Mouse (Mus musculus) gastrocnemius, adult 2 months (tissue): ENCODE results near the gene Rrp9. TPM values are rescaled to one million over a fixed set of nuclear protein-coding genes. Genes with fewer than 3 reads are reported as not detected.

Source experiments
- DNase-seq: peaks from one replicate; pipeline ENCODE4 v3.0.0; 2022
- H3K27ac ChIP-seq: fragments of 200-600 bp; 2 replicates; pipeline ENCODE4 v1.8.1; 2022; ENCODE audit warnings: mild to moderate bottlenecking
- H3K4me3 ChIP-seq: fragments of 200-600 bp; 2 replicates; pipeline ENCODE4 v1.8.1; 2022; ENCODE audit warnings: mild to moderate bottlenecking, moderate library complexity
- CTCF ChIP-seq: fragments of 200-600 bp; IDR thresholded peaks from 2 replicates; pipeline ENCODE4 v1.8.1; 2022; ENCODE audit warnings: antibody characterized with exemption, mild to moderate bottlenecking, moderate library complexity
- intact Hi-C: fragments of 180-260 bp; cut with DNase I; formaldehyde crosslinking; loops from one replicate; pipeline ENCODE4 v1.15.1; 2025
- long read RNA-seq, 2 experiments: library from polyadenylated mRNA; stranded (forward); transcript quantifications; one replicate each; pipeline ENCODE4 v2.0.0; 2021
- total RNA-seq, 2 experiments: library from RNA; stranded (reverse); gene quantifications; 2 replicates each; pipeline ENCODE4 v1.2.3; 2021

Rrp9 gene
- total RNA-seq = 10 to 100 TPM; 23.9 to 24.7 TPM
- long read RNA-seq, experiment 1, transcript Rrp9-201 (15 exons, 1,586 nt) = major isoform, 30 of 36 reads
- long read RNA-seq, experiment 1, partial matches to known transcripts = 1 of 36 reads
- long read RNA-seq, experiment 1, other reads (novel, unspliced or antisense) = 5 of 36 reads
- long read RNA-seq, experiment 2, transcript Rrp9-201 (15 exons, 1,586 nt) = major isoform, 30 of 36 reads
- long read RNA-seq, experiment 2, partial matches to known transcripts = 2 of 36 reads
- long read RNA-seq, experiment 2, other reads (novel, unspliced or antisense) = 4 of 36 reads

DNA sequence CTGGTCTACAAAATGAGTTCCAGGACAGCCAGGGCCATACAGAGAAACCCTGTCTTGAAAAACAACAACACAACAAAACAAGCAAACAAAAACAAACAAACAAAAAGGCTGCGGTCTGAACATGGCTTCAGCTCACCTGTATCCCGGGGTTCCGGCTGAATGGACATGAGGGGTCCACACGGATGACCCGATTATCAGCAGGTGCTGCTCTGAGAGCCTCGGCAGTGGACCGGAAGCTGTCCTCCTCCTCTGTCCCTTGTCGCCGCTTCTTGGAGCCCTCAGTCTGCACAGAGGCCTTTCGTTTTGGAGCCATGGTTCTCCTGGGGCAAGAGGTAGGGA lies at the start of gene Rrp9:
Gene Rrp9 (plus strand): TSS at position 301 of the 339 bp plus-strand sequence.
- intact Hi-C loops = loop anchor here (1.0 to 5.0 kb wide), 6 partner anchors 27 to 195 kb away; partner anchors contain the start of genes Dusp7, Poc1a and Rpl29
- Histone ChIP-seq H3K4me3 (peak within 1 kb of the TSS; percentile 76), H3K27ac (peak within 1 kb of the TSS; percentile 96)
- TF ChIP-seq CTCF = no peak
- DNase-seq = peak; percentile 44

- TF ChIP-seq CTCF = no peak
- peak overlapping the region; percentile 96 for H3K27ac ChIP-seq
- no peak for DNase-seq
- peak overlapping the region; percentile 90 for H3K4me3 ChIP-seq
- intact Hi-C loops = loop anchor here (2.0 to 10.0 kb wide), 2 partner anchors 48 to 254 kb away; partner anchors contain the start of genes Parp3 and Wdr82
Observed at GRCm38 (mm10) chr9:106428719-106429220, 47.0 kb upstream of the Rrp9 start.

GRCm38 (mm10) chr9:106429221-106430014 lies 46.3 kb upstream of the Rrp9 start, which contains the start of gene Rpl29:
Gene Rpl29, plus strand, starts transcription at chr9:106429454.
- peak; percentile 94 for DNase-seq
- Histone ChIP-seq H3K27ac (peak within 1 kb of the TSS; percentile 96), H3K4me3 (peak within 1 kb of the TSS; percentile 90)
- intact Hi-C loops = loop anchor here (2.0 to 10.0 kb wide), 2 partner anchors 47 to 255 kb away; partner anchors contain the start of genes Parp3 and Wdr82
- TF ChIP-seq CTCF = no peak; the same call in 1 of the 2 replicates

DNA sequence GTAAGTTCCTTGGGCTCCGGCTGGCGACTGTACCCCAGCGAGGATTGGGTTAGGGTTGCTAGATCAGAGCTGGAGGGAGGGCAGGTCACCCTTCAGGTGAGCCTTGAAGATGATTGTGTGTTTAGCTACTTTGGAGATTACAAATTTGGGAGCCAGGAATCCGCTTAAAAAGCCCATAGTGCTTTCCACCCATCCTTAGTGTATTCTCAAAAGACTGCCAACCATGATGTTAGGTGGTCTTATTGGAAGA lies 45.8 kb upstream of the Rrp9 start:
- DNase-seq = no peak
- peak overlapping the region; percentile 90 for H3K4me3 ChIP-seq
- peak overlapping the region; percentile 96 for H3K27ac ChIP-seq
- TF ChIP-seq CTCF = no peak
- intact Hi-C loops = no loop called here

- TF ChIP-seq CTCF = no peak
- H3K27ac ChIP-seq = no peak overlapping the region
- no peak overlapping the region for H3K4me3 ChIP-seq
- peak; percentile 13 for DNase-seq
- intact Hi-C loops = no loop called here
Observed at GRCm38 (mm10) chr9:106433389-106433788, 42.4 kb upstream of the Rrp9 start.

DNA sequence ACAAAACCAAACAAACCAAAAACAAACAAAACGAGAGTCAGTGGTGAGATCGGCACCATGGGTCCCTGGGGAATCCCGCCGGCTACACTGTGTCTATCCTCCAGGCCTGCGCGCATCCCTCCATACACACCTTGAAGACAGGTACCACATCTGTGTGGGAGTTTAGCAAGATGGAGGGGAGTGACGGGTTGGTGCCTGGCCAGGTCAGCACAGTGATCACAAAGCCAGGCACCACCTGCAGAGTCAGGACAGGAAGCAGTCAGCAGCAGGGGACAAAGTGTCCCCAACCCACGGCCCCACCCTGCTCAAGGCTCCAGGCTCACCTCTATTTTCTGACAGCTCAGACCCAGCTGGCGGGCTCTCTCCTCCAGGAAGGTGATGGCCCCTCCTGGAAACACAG lies 39.2 kb upstream of the Rrp9 start:
- intact Hi-C loops = no loop called here
- H3K4me3 ChIP-seq = no peak overlapping the region
- no peak for DNase-seq
- H3K27ac ChIP-seq = no peak overlapping the region
- TF ChIP-seq CTCF = no peak

- Histone ChIP-seq H3K4me3 (no peak overlapping the region), H3K27ac (no peak overlapping the region)
- intact Hi-C loops = no loop called here
- TF ChIP-seq CTCF = peak; percentile 44
- DNase-seq = no peak
Observed at GRCm38 (mm10) chr9:106442680-106443079, 33.1 kb upstream of the Rrp9 start.

GRCm38 (mm10) chr9:106444836-106445235 lies 30.9 kb upstream of the Rrp9 start:
- H3K27ac ChIP-seq = no peak overlapping the region
- no peak for TF ChIP-seq CTCF
- intact Hi-C loops = no loop called here
- H3K4me3 ChIP-seq = no peak overlapping the region
- no peak for DNase-seq

- intact Hi-C loops = no loop called here
Observed at GRCm38 (mm10) chr9:106447348-106447747, 28.4 kb upstream of the Rrp9 start, which contains the start of the genes Abhd14b and Abhd14a. Gene Abhd14b, plus strand, starts transcription at chr9:106447459. Gene Abhd14a, minus strand, starts transcription at chr9:106447678.

DNA sequence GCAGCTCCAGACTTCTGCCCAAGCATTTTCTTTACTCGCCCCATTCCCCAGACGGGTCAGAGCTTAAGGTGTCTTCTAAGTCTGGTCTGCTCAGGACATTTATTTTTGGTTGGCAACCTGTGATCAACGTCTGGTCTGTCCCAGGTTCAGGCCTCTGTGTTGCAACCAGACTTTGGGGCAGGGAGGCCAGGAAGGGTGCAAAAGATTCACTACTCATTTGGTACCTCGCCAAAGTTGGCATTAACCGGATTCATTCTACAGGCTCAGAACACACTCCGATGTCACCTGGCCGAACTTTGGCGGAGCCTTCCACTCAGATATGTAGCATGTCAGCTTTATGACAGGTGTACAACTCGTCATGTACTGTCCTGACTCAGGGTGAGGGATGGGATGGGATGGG lies 27.8 kb upstream of the Rrp9 start:
- DNase-seq = no peak
- Histone ChIP-seq H3K27ac (peak overlapping the region; percentile 95), H3K4me3 (peak overlapping the region; percentile 67)
- intact Hi-C loops = loop anchor here (1.0 kb wide), 1 partner anchor 27 kb away; the partner anchor contains the start of gene Rrp9
- no peak for TF ChIP-seq CTCF

More at GRCm38 (mm10) chr9:106447348-106447747, 28.4 kb upstream of the Rrp9 start, which contains the start of the genes Abhd14b and Abhd14a:
- DNase-seq = peak; percentile 98
- Histone ChIP-seq H3K4me3 (peak within 1 kb of the TSS; percentile 67), H3K27ac (peak within 1 kb of the TSS; percentile 95)
- peak; percentile 62 for TF ChIP-seq CTCF

- TF ChIP-seq CTCF = peak; percentile 91; the same call in 1 of the 2 replicates
- peak; percentile 93 for DNase-seq
- H3K4me3 ChIP-seq = peak overlapping the region; percentile 67
- intact Hi-C loops = loop anchor here (1.0 kb wide), 1 partner anchor 27 kb away; the partner anchor contains the start of gene Rrp9
- H3K27ac ChIP-seq = peak overlapping the region; percentile 95
Observed at GRCm38 (mm10) chr9:106448498-106449031, 27.2 kb upstream of the Rrp9 start.

GRCm38 (mm10) chr9:106449947-106450346 lies 25.8 kb upstream of the Rrp9 start:
- no peak for TF ChIP-seq CTCF
- intact Hi-C loops = no loop called here
- Histone ChIP-seq H3K27ac (peak overlapping the region; percentile 95), H3K4me3 (peak overlapping the region; percentile 67)
- no peak for DNase-seq
